Mouse (Mus musculus) brown adipose tissue, adult 24 weeks (tissue): ENCODE data around the gene Pgbd5. TPM values are rescaled to one million over a fixed set of nuclear protein-coding genes. Genes with fewer than 3 reads are reported as not detected.

Experiments used
- H3K27ac ChIP-seq: fragments of 200-500 bp; replicated peaks from 2 replicates; pipeline ENCODE4 v1.5.1; 2012; ENCODE audit warnings: low read depth, mild to moderate bottlenecking, low read length
- H3K4me1 ChIP-seq: fragments of 200-500 bp; 2 replicates; pipeline ENCODE4 v1.6.1; 2012; ENCODE audit warnings: low read length, mixed read lengths; ENCODE audit not compliant: control insufficient read depth, insufficient read depth, insufficient read length
- H3K4me3 ChIP-seq: fragments of 200-500 bp; 2 replicates; pipeline ENCODE4 v1.5.1; 2012; ENCODE audit warnings: low read depth, mild to moderate bottlenecking, low read length, moderate library complexity; ENCODE audit not compliant: insufficient read depth
- polyA plus RNA-seq: library from polyadenylated mRNA; stranded (reverse); fragments of >200 nt; gene quantifications from 2 replicates; pipeline ENCODE4 v1.2.4, GENCODE M21; 2012; ENCODE audit not compliant: missing spikeins, insufficient read depth, insufficient read length

Gene Pgbd5
- polyA plus RNA-seq, 1 experiment = not detected

- H3K4me1 ChIP-seq = no peaks in the 10 kb centered on the region
- no peak overlapping the region for H3K27ac ChIP-seq
- H3K4me3 ChIP-seq = no peak overlapping the region
Observed at GRCm38 (mm10) chr8:124360911-124361310, 78.5 kb downstream of the Pgbd5 start.

DNA sequence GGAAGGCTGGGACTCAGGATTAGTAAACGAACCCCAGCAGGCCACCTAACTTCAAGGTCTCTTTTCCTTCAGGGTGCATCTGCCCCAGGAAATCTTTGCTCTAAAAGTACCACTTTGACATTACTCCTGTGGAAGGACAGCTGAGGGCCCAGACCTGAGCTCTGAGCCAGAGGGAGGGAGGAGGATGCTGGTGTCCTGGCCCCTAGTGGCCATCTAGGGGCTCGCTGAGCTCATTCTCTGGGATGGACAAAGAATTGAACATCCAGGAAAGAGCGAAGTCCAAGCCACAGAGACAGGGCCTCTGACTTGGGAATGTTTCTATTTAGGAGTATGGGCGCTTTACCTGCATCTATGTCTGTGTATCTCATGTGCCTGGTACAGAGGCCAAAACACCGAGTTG, 87.8 kb downstream of the Pgbd5 start:
- H3K27ac ChIP-seq = no peak overlapping the region
- no peaks in the 10 kb centered on the region for H3K4me1 ChIP-seq
- no peak overlapping the region for H3K4me3 ChIP-seq

DNA sequence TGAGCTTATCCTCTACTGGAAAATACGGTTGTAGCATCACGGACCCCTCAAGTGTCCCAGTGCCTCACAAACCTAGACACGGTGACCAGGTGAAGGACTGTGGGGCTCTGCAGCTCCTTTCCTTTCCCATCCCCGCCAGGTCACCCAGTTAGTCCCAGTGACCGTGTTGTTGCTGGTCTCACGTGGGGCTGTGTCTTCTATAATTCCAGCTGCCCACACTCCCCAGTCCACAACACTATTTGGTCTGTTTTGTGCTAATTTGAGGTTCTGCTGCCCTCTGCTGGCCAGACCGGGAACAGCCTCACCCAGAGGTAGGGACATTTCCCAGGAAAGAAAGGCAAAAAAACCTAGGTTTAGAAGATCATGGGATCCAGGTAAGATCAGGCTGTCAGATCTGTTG, 89.8 kb downstream of the Pgbd5 start:
- Histone ChIP-seq H3K4me3 (no peak overlapping the region), H3K27ac (no peak overlapping the region), H3K4me1 (no peaks in the 10 kb centered on the region)

DNA sequence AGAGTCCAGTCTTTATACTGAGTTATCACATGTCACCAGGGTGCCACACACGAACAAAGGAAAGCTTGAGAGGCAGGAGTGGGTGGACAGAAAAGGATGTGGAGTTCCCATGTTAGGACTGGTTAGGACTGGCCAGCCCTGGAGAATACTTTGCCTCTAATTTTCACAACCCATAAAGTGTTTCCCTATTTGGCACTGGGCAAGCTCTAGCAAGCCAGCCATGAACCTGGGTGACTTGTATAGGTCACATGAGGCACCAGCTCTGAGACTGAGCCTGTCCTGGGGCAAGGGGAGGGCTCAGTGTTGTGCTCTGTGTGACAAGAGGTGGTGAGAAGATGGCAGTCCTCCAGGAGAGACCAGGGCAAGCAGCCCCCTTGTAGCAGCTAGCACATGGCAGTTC, 91.4 kb downstream of the Pgbd5 start:
- Histone ChIP-seq H3K4me1 (no peaks in the 10 kb centered on the region), H3K27ac (no peak overlapping the region), H3K4me3 (no peak overlapping the region)

DNA sequence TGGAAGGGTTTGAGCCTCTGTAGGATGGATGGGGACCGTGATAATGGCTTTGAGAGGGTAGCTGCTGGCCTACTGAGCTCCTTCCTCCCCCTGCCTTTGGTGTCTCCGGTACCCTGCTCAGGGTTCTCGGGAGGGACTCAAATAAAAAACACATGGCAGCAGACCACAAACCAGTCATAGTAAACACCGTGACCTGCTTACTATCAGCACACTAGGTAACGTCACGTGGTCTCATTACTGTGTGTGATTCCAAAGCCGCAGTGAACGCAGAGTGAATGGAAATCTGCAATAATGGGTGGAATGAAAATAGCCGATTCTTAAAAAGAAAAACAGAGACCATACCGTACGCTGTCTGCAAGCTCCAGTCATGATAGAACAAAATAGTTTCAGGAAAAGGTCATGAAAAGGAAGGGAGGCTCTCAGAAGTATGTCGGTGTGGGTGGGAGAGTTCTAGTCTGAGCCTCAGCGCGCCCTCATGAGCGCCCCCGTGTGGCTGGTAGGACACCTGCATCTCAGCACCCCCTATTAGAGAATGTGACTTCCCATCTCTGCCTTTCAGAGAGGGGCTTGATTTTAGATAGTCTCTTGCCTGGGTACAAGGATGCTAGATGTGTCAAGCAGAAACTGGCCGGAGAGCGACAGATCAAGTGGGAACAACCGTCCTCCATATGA, 92.5 kb downstream of the Pgbd5 start:
- H3K27ac ChIP-seq = no peak overlapping the region
- H3K4me3 ChIP-seq = no peak overlapping the region
- H3K4me1 ChIP-seq = no peaks in the 10 kb centered on the region

- no peak overlapping the region for H3K27ac ChIP-seq
- no peak overlapping the region for H3K4me3 ChIP-seq
- H3K4me1 ChIP-seq = no peaks in the 10 kb centered on the region
Observed at GRCm38 (mm10) chr8:124345098-124345497, 94.4 kb downstream of the Pgbd5 start.

DNA sequence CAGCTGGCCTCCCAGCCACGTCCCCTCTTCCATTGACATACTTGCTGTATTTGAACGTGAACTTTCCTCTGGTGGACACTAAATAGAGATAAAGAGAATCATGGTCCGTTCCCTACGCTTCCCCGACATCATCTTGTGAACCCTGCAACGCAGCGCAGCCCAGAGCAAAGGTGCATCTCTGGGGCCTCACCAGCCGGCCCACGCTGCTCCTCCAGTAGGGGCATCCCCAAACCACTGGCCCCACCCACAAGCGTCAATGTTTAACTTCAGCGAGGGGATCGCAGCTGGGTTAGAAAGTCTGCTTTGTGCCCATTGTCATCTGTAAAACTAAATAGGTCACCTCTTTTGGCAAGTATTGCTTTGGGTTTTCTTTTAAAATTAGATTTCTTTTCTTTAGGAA, 95.5 kb downstream of the Pgbd5 start:
- no peaks in the 10 kb centered on the region for H3K4me1 ChIP-seq
- H3K27ac ChIP-seq = no peak overlapping the region
- no peak overlapping the region for H3K4me3 ChIP-seq

DNA sequence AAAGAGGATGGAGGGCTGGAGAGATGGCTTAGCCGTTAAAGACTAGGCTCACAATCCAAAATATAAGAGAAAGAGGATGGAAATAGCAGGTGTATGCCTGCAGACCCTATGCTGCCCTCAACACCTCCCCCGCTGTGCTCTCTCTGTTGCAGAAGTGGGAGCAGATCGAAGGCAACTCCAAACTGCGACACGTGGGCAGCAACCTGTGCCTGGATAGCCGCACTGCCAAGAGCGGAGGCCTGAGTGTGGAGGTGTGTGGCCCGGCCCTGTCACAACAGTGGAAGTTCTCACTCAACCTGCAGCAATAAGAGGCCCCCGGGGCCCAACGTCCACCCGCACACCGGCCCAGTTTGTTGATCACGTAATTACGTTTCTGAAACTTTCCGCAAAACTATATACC, 96.3 kb downstream of the Pgbd5 start:
- no peak overlapping the region for H3K27ac ChIP-seq
- H3K4me3 ChIP-seq = no peak overlapping the region

GRCm38 (mm10) chr8:124340360-124341068, 98.9 kb downstream of the Pgbd5 start:
- Histone ChIP-seq H3K27ac (no peak overlapping the region), H3K4me3 (no peak overlapping the region), H3K4me1 (no peaks in the 10 kb centered on the region)

More for the DNA sequence above, 96.3 kb downstream of the Pgbd5 start:
- no peaks in the 10 kb centered on the region for H3K4me1 ChIP-seq

- Histone ChIP-seq H3K4me1 (no peaks in the 10 kb centered on the region), H3K4me3 (no peak overlapping the region), H3K27ac (no peak overlapping the region)
Observed at GRCm38 (mm10) chr8:124339742-124340141, 99.7 kb downstream of the Pgbd5 start.

- H3K4me1 ChIP-seq = no peaks in the 10 kb centered on the region
- H3K4me3 ChIP-seq = no peak overlapping the region
Observed at GRCm38 (mm10) chr8:124336302-124336701, 103.2 kb downstream of the Pgbd5 start.

DNA sequence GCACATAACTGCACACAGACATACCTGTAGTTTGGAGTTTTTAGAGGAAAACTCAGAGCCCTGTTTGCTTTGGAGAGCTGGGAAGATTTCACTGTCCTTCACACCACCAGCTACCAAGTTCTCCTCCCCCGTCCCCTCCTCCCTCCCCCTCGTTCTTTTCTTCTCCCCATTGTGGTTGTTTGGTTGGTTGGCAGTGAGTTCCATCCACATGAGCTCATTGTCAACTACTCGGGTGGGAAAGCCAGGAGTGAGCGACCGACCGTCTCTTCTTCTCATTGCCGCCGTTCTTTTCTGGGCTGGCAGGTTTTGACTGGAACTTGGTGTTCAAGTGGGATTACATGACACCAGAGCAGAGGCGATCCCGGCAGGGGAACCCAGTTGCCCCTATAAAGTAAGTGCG, 107.8 kb downstream of the Pgbd5 start:
- H3K27ac ChIP-seq = no peak overlapping the region
- no peak overlapping the region for H3K4me3 ChIP-seq
- no peaks in the 10 kb centered on the region for H3K4me1 ChIP-seq

More at GRCm38 (mm10) chr8:124336302-124336701, 103.2 kb downstream of the Pgbd5 start:
- H3K27ac ChIP-seq = no peak overlapping the region

GRCm38 (mm10) chr8:124331094-124331493, 108.4 kb downstream of the Pgbd5 start:
- no peak overlapping the region for H3K4me3 ChIP-seq
- H3K4me1 ChIP-seq = no peaks in the 10 kb centered on the region
- no peak overlapping the region for H3K27ac ChIP-seq

- Histone ChIP-seq H3K4me3 (no peak overlapping the region), H3K4me1 (no peaks in the 10 kb centered on the region), H3K27ac (no peak overlapping the region)
Observed at GRCm38 (mm10) chr8:124330433-124330832, 109.0 kb downstream of the Pgbd5 start.

DNA sequence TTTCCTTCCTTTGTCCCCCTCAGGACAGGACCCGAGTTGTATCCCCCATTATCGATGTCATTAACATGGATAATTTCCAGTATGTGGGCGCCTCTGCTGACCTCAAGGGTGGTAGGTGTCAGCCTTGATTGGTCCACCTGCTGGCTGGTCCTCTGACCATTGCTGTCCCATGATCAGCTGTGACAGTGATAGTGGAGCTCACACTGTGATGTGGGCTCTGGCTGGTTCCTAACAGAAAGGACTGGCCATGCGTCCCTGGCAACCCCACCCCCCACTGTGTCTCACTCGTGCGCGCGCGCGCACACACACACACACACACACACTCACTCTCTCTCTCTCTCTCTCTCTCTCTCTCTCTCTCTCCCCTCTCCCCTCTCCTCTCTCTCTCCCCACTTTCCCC, 109.8 kb downstream of the Pgbd5 start:
- no peak overlapping the region for H3K27ac ChIP-seq
- no peaks in the 10 kb centered on the region for H3K4me1 ChIP-seq
- no peak overlapping the region for H3K4me3 ChIP-seq

- Histone ChIP-seq H3K4me1 (no peaks in the 10 kb centered on the region), H3K4me3 (no peak overlapping the region)
Observed at GRCm38 (mm10) chr8:124328259-124328658, 111.2 kb downstream of the Pgbd5 start.

More at GRCm38 (mm10) chr8:124328259-124328658, 111.2 kb downstream of the Pgbd5 start:
- H3K27ac ChIP-seq = no peak overlapping the region
